Mouse (Mus musculus): ENCODE results near the gene Esyt2.

DNA sequence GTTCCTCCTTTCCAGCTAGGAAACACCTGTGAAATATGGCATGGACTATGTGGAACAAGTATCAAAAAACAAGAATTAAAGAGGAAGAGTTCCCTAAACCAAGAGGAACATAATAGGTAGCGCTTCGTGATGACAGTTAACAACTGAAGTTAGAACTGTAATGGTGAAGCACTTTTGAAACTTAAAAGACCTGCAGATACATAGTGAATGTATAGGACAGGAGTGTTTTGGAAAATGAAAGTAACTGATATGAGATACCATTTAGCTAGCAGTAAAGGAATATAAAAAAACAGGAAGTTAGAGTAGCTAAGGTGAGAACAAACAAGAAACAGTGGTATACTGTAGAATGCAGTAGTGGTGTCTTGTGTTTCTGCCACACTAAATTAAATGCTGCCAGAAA, 1.9 kb downstream of the Esyt2 start:
- no peak for TF ChIP-seq CTCF (IDR thresholded peaks at IDR 0.05)
- TF ChIP-seq EP300 (IDR thresholded peaks at IDR 0.05; ENCODE audit: insufficient read depth, low read depth, low read length): no peak
